Mouse (Mus musculus) monocyte, adult 2 months (primary cell): ENCODE measurements around the gene 6430571L13Rik.

ENCODE experiments used
- DNase-seq, 2 experiments: peaks; one replicate each; pipeline ENCODE4 v3.0.0; 2022; ENCODE audit warnings: low spot score in 2 of 2, low read depth in 1 of 2

6430571L13Rik gene

DNA sequence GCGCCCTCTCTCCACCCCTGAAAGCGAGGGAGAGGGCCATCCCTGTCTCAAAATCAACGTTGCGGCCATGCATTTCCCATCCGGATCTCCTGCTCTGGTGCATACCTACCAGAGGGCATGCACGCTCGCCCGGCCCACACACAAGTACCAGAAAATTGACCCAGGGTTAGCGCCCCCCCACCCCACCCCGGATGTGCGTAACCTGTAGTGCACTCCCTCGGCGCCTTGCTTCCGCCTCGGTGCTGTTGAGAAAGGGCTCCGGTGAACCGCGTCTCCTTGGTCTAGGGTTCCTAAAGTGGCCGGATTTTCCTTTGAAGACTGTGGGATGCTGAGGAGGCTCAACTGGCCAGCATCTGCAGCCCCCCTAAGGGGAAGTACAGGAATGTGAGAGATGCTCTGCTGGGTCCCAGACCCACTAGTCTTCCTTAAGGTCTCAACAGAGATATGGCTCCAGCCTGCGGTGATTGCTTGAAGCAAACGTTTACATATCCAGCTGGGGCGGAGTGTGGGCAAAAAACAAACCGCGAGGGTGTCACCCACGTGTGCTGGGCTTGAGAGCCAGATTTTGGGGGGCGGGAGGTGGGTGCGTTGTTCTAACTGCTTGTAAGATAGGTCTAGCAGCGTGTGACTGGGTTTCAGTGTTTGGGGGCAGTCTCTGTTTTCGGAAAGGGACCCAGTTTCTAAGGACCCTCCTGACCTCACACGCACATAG, 2.1 kb upstream of the 6430571L13Rik start, which contains the start of gene Hemk1:
Gene Hemk1, minus strand, starts transcription at position 179 of the 712 bp plus-strand sequence.
- peak; percentile 29 to 54 for DNase-seq

DNA sequence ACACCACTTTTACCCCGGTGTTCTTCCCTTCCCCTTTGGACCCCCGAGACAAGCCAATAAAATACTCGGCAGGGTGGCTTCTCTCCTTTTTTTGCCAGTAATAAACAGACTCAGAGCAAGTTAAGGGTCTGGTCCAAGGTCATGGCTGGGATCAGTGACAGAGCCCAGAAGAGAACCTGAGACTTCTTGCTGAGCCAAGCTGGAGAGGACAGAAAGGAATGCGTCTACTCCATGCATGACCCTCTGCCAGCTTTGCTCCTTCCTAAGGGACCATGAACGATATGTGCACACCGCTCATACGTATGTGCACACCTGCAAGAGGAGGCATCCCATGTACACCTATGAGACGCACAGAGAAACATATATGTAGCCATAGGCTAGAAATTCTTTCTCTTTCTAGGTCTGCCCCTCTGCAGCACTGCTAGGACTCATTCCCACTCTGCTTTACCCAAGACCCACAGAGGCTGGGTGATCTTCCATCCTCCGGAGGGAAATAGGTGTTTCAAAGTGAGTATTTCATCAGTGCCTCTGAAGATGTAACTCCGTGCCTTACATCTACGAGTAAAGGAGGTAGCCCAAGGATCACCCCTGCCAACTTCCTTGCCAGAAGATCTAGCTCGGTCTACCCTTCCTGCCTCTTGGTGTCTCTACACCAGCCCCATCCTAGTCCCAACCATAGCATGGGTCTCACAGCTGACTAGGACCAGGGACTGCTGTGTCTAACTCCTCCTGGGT, 676 bp downstream of the 6430571L13Rik start:
- DNase-seq = no peak

GRCm38 (mm10) chr9:107342201-107342709, 1.9 kb downstream of the 6430571L13Rik start:
- no peak for DNase-seq

DNA sequence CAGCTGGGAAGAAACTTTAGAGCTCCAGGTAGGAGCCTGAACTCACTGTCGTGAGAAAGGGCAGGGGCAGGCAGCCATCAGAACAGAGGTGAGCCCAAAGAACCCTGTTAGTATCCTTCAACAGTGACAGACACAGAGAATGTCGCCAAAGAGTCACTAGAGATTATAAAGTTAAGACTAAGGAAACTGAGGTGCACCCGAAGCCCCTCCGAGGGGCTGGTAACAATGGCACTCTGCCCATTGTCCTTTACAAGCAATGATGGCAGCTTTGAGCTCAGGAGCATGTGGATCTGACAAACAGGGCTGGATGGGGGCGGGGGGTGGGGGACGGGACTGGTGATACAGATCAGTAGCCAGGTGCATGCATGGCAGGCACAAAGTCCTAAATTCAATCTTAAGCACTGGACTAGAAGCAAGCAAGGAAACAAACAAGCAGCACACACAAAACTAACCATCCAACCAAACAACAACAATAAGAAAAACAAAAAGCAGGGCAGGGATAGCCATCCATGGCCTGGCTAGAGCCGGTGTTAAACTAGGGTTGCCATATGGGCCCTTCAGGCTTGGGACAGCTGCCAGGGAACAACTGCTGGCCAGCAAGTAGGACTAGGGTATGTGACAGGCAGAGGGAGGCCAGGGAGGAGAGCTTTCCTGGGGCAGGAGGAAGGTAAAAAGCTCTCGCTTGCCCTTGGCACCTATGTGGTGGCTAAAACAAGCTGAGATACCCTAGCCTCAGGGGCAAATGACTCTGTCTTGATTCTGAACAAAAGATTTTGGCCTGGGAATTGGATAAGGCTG, 2.9 kb downstream of the 6430571L13Rik start:
- no peak for DNase-seq

- no peak for DNase-seq
Measured at GRCm38 (mm10) chr9:107344027-107344426, 3.6 kb downstream of the 6430571L13Rik start.

GRCm38 (mm10) chr9:107346081-107346480, 5.7 kb downstream of the 6430571L13Rik start:
- no peak for DNase-seq

DNA sequence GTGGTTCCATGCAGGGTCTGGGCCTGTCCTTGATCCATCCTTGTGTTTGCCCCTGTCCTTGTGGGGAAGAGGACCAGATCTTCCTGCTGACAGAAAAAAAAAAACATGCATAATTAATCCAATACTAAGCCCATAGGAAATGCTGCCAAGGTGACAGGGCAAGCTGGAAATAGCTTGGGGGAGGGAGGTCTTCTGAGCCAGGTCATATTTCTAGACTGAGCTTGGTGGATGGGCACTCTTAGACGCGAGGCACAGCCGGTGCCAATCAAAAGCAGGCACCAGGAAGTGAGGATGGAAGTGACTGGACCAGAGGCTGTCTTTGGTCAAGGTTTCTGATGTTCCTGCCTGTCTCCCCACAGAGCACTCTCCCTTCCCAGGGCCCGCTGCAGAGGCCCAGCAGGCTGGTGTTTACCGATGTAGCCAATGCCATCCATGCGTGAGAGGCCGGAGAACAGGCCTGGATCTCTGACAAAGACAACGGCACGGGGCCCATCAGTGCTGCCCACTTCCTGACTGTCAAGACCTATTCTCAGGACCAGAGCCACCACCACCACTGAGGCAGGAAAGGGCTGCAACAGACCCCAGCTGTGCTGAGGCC, 7.3 kb downstream of the 6430571L13Rik start:
- no peak for DNase-seq

GRCm38 (mm10) chr9:107349321-107349720, 8.9 kb downstream of the 6430571L13Rik start:
- DNase-seq = no peak

GRCm38 (mm10) chr9:107354826-107355225, 14.4 kb downstream of the 6430571L13Rik start:
- DNase-seq = no peak

DNA sequence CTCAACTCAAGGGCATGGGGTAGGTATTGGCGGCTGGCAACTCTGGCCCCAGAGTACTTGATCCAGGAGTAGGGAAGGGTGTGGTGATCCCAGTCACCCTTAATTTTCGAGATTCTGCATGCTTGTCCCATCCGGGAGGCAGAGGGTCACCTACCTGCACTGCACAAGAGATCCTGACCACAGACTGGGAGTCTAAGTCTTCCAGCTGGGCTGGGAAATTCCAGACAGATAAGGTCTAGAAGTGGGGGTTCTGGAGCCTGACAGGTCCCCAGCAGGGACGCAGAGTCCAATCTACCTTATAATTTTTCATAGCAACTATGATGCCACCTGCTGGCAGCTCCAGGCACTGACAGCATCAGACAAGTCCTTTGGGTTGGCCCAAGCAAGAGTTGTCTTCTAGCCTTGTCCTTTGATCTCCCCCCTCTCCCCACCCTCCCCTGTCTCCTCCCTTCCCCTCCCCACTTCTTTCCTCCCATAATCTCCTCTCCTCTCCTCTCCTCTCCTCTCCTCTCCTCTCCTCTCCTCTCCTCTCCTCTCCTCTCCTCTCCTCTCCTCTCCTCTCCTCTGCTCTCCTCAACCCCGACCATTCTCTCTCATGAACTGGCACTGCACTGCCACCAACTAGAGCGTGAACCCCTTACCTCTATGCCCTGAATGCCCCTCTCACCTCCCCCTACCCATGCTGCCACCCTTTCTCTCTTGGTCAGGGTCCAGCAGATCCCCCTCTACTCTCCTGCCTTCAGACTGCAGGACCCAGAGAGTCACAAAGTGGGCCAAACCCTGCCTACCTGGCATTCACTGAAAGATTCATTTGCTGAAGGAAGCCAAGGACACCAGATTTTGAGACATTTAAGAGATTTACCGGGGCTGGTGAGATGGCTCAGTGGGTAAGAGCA, 15.7 kb downstream of the 6430571L13Rik start:
- peak in 1 of 2 experiments; percentile 19 for DNase-seq

- DNase-seq = peak; percentile 38 to 50
Measured at GRCm38 (mm10) chr9:107357651-107358050, 17.2 kb downstream of the 6430571L13Rik start.

- no peak for DNase-seq
Measured at GRCm38 (mm10) chr9:107360989-107361388, 20.6 kb downstream of the 6430571L13Rik start.

DNA sequence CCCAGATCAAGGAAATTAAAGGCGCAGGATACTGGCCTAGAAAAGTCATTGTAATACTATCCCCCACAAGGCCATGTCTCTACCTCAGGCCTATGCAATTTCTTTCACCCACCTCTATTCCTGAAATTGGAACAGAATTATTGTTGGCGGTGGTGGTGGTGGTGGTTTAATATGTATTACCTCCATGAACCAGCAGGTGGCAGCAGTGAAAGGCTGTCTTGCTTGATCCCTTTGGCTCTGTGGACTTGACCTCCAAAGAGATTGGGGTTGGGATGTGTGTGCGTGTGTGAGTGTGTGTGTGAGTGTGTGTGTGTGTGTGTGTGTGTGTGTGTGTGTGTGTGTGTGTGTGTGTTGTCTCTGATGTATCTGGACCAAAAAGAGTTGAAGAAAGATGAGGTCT, 26.2 kb downstream of the 6430571L13Rik start:
- peak in 1 of 2 experiments; percentile 16 for DNase-seq

GRCm38 (mm10) chr9:107368302-107368701, 27.9 kb downstream of the 6430571L13Rik start:
- no peak for DNase-seq

DNA sequence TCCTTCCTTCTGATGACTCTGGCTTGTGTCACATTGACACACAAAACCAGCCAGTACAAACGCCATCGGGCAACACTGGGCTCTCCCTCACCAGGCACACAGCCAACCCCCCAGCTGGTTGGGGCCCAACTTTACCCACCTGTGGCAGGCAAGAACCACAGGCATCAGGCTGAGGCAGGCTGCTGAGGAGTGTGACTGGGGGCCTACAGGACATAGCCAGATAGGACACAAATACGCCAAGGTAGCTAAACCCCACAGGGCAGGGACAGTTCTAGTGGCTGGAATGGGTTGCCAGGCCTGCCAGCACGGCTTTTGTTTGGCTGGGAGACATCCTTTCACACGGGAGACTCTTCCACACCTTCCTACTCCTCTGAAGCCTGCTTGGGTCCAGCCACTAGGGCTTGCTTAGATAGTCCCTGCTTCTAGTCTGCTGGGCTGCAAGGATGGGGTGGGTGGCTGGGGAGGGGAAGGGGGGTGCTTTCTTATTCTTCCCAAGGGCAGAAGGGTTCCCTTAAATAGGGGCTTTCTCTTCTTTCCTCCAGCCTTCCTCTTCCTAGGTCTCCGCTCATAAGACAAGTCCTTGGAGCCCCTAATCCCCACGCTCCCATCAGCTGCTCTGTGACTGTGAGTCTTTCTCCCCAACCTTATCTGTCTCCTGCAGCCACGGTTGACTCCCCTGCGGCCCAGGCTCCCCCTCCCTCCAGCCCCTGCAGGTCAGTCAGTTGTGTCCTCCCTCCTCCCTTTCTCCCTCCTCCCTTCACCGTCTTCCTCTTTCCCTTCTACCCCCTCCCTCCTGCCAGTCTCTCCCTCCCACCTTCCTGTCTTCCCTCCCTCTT, 29.1 kb downstream of the 6430571L13Rik start:
- no peak for DNase-seq

- no peak for DNase-seq
Measured at GRCm38 (mm10) chr9:107370106-107370463, 29.7 kb downstream of the 6430571L13Rik start.

DNA sequence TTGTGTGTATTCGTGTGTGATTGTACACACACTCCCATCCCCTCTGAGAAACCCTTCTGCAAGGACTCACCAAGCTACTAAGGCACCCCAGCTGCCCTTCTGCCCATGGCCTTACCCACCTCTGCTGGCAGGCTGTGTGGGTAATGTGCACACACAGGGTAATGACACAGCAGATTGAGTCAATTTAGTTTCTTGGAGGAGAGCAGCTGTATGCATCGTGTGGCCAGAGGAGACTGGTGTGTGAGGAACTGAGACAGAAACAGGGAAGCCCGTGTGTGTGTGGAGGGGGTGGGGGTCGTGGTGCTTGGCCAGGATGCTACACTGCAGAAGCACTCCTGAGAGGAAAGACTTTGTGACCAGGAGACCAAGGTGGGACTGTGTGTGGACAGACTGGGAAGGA, 32.0 kb downstream of the 6430571L13Rik start:
- DNase-seq = peak in 1 of 2 experiments; percentile 8

GRCm38 (mm10) chr9:107374623-107375022, 34.2 kb downstream of the 6430571L13Rik start:
- no peak for DNase-seq

- DNase-seq = no peak
Measured at GRCm38 (mm10) chr9:107375451-107375850, 35.0 kb downstream of the 6430571L13Rik start.
